Mouse (Mus musculus): ENCODE results near the gene Fiz1.

DNA sequence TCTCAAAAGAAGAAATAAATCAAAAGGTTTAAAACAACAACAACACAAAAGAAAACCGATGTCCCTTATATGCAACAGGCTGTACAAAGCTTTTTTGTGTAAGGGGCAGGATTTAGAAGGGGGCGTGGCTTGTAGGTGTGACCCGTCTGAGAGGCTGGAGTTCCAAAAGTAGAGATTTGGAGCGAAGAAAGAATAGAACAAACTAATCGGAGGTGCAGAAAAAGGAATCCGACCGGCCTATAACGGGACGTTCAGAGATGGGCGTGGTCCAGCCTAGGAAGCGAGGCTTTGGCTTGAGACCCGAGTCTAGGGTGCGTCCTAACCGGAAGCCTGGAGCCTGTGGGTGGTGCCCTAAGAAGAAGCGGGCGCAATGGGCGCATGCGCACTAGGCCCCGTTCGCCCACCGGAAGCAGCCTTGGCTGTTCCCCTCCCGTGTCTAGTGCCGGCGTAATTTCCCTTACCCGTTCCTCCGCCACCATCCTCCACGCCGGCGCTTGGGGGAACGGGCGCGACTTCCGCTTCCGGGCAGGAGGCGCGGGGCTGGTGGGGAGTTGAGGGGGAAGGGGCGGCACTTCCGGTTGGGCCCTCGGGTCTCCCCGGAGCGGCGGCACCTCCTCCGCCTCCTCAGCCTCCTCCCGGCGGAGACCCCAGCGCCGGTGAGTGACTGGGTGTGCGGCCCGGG lies 5.6 kb upstream of the Fiz1 start, which contains the start of the genes Zfp865 and Ccdc106:
- TF ChIP-seq CTCF (IDR thresholded peaks at IDR 0.05; ENCODE audit: low read depth) (peak; percentile 14; the same call in 1 of the 2 replicates), EP300 (optimal IDR thresholded peaks at IDR 0.05) (no peak)

All from stomach, postnatal 0 days (tissue).